Mouse (Mus musculus) megakaryocyte, embryonic 14.5 days (primary cell): ENCODE measurements at regions not wholly inside any gene's neighbourhood (a gene's known extent, or its start where the extent isn't known, plus 50 kb on each side); places are given as distances from the start of the nearest gene placed in this dataset.

Experiments
- FLI1 ChIP-seq: IDR thresholded peaks from 2 replicates; pipeline ENCODE4 v1.6.1; 2012; ENCODE audit warnings: low read length, inconsistent platforms, mixed read lengths
- GATA1 ChIP-seq: IDR thresholded peaks from 3 replicates; pipeline ENCODE4 v1.6.1; 2012; ENCODE audit warnings: mixed read lengths, low read length, inconsistent platforms, borderline replicate concordance

DNA sequence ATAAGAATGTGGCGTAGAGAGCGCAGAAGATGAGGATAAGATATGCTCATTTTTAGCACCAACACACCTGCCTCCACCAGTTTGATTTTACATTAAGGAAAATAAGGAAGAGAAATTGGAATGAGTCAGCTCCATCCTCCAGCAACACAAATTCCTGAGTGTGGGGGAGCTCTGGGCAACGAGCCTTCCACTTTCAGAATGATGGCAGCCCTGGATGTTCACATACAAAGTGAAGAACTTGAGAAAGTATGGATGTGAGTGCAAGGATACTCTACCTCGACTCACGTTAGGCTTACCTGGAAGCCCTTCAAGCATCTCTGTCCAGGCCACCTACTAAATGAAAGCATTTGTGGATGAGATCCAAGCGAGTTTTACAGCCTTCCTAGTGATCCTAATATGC, 54.3 kb upstream of the Nr4a2 start:
- TF ChIP-seq GATA1 (no peak), FLI1 (no peak)
